Mouse (Mus musculus): ENCODE results near the gene Slc18b1.
A peak's percentile ranks its signal among the peaks of the same experiment; 100 is the strongest.

Gene Slc18b1

GRCm38 (mm10) chr10:23811635-23812437 is 15.1 kb downstream of the Slc18b1 start:
- peak; percentile 66 to 89 for DNase-seq

- no peak for DNase-seq
These were observed 15.6 kb downstream of the Slc18b1 start for GRCm38 (mm10) chr10:23812438-23812759.

- DNase-seq = no peak
These were observed 16.3 kb downstream of the Slc18b1 start for GRCm38 (mm10) chr10:23812852-23813766.

- peak; percentile 60 to 89 for DNase-seq
These were observed 18.4 kb downstream of the Slc18b1 start for GRCm38 (mm10) chr10:23815168-23815567.

GRCm38 (mm10) chr10:23816241-23816640 is 19.5 kb downstream of the Slc18b1 start:
- no peak for DNase-seq

- DNase-seq = peak in 1 of 2 experiments; percentile 4
These were observed 29.7 kb downstream of the Slc18b1 start for GRCm38 (mm10) chr10:23826516-23826915.

GRCm38 (mm10) chr10:23836003-23836964 is 39.5 kb downstream of the Slc18b1 start:
- DNase-seq = peak; percentile 21 to 53

- DNase-seq = no peak
These were observed 40.3 kb downstream of the Slc18b1 start for GRCm38 (mm10) chr10:23837115-23837514.

- peak in 1 of 2 experiments; percentile 40 for DNase-seq
These were observed 42.1 kb downstream of the Slc18b1 start for GRCm38 (mm10) chr10:23838910-23839309.

GRCm38 (mm10) chr10:23839368-23839767 is 42.6 kb downstream of the Slc18b1 start:
- DNase-seq = peak in 1 of 2 experiments; percentile 33

GRCm38 (mm10) chr10:23840496-23840895 is 43.7 kb downstream of the Slc18b1 start:
- DNase-seq = no peak

- DNase-seq = no peak
These were observed 54.6 kb downstream of the Slc18b1 start, which contains the start of gene Vnn3 for GRCm38 (mm10) chr10:23851228-23851912. Gene Vnn3, plus strand, starts transcription at chr10:23851462.

- no peak for DNase-seq
These were observed 55.3 kb downstream of the Slc18b1 start for GRCm38 (mm10) chr10:23852096-23852495.

GRCm38 (mm10) chr10:23864362-23865312 is 67.9 kb downstream of the Slc18b1 start:
- no peak for DNase-seq
